Mouse (Mus musculus) stomach, postnatal 0 days (tissue): ENCODE data around the gene Serp2. TPM values are rescaled to one million over a fixed set of nuclear protein-coding genes. Genes with fewer than 3 reads are reported as not detected.

Source experiments
- ATAC-seq: fragments of 200-750 bp; cut with Nextera tagmentation; 2 replicates; pipeline ENCODE4 v1.8.0; 2017; ENCODE audit not compliant: low FRiP score, low TSS enrichment
- DNase-seq: peaks from one replicate; pipeline ENCODE4 v3.0.0-alpha.2; 2016; ENCODE audit warnings: low spot score
- H3K27ac ChIP-seq: fragments of 300-500 bp; sonication (generic); replicated peaks from 2 replicates; pipeline ENCODE4 v1.5.1; 2014; ENCODE audit warnings: mild to moderate bottlenecking, control low read depth
- H3K27me3 ChIP-seq: fragments of 300-500 bp; sonication (generic); 2 replicates; pipeline ENCODE4 v1.6.1; 2014; ENCODE audit warnings: low read length; ENCODE audit not compliant: control insufficient read depth, insufficient read depth
- H3K36me3 ChIP-seq: fragments of 300-500 bp; sonication (generic); 2 replicates; pipeline ENCODE4 v1.6.1; 2014; ENCODE audit warnings: low read length, mixed read lengths; ENCODE audit not compliant: control insufficient read depth, insufficient read depth
- H3K4me1 ChIP-seq: fragments of 300-500 bp; sonication (generic); replicated peaks from 2 replicates; pipeline ENCODE4 v1.6.1; 2014; ENCODE audit warnings: antibody characterized with exemption; ENCODE audit not compliant: control insufficient read depth, insufficient read depth
- H3K4me2 ChIP-seq: fragments of 300-500 bp; sonication (generic); replicated peaks from 2 replicates; pipeline ENCODE4 v1.6.1; 2014; ENCODE audit warnings: low read depth, mild to moderate bottlenecking, control low read depth, moderate library complexity
- H3K4me3 ChIP-seq: fragments of 300-500 bp; sonication (generic); 2 replicates; pipeline ENCODE4 v1.5.1; 2014; ENCODE audit warnings: low read depth, low read length, control low read depth
- H3K9ac ChIP-seq: fragments of 300-500 bp; sonication (generic); 2 replicates; pipeline ENCODE4 v1.6.1; 2014; ENCODE audit warnings: mild to moderate bottlenecking, low read length, control low read depth, mixed read lengths
- H3K9me3 ChIP-seq: fragments of 300-500 bp; sonication (generic); 2 replicates; pipeline ENCODE4 v1.6.1; 2016; ENCODE audit warnings: low read length; ENCODE audit not compliant: control insufficient read depth
- CTCF ChIP-seq: IDR thresholded peaks from 2 replicates; pipeline ENCODE4 v1.5.1; 2016; ENCODE audit warnings: antibody characterized with exemption, low read depth, mild to moderate bottlenecking, moderate library complexity
- EP300 ChIP-seq: optimal IDR thresholded peaks from 2 replicates; pipeline ENCODE3; 2016; ENCODE audit warnings: antibody characterized with exemption
- WGBS: fragments of 180-500 bp; shearing (Covaris S2); extraction: QIAGEN DNeasy Blood & Tissue Kit; methylation state at CpG from one replicate; pipeline ENCODE4 v1.1.7; 2014; 5-methylcytosine and 5-hydroxymethylcytosine counted together
- polyA plus RNA-seq: library from polyadenylated mRNA; unstranded; fragments of >200 nt; fragmentation: Nextera tagmentation; extraction: Ambion mirVana; gene quantifications from 2 replicates; pipeline ENCODE4 v1.2.1, GENCODE M21; 2015

Serp2 gene
- polyA plus RNA-seq, 1 experiment from 2014 or later, result 7.4 TPM

DNA sequence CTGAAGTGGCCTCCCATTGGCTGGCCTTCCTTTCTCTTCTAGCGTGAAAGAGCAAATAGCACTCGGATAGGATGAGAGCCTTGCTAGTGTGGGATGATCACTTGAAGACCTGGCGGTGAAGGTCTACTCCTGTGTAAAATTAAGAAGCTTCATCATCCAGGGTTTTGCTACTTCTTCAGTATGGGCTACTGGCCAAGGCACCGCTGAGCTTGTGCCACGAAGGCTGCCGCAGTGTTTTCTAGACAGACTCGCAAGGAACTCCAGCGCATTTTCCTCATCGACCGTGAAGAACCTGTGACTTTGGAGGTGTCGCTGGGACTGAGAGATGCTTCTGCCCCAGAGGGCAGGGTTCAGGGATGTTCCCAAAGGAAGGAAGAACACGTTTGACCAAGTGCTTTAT, 36.0 kb upstream of the Serp2 start:
- no peak overlapping the region for H3K4me2 ChIP-seq
- no peaks in the 10 kb centered on the region for H3K36me3 ChIP-seq
- H3K27ac ChIP-seq, result no peak overlapping the region
- H3K9me3 ChIP-seq, result no peaks in the 10 kb centered on the region
- H3K4me1 ChIP-seq, result peaks cover 9% of the 10 kb centered on the region; the same call in 1 of the 2 replicates
- H3K9ac ChIP-seq, result no peak overlapping the region
- ATAC-seq (no peak), DNase-seq (no peak)
- H3K27me3 ChIP-seq, result no peaks in the 10 kb centered on the region
- 88% methylated on average over 12 of the region's 12 CpGs for WGBS
- no peak overlapping the region for H3K4me3 ChIP-seq
- TF ChIP-seq EP300 (no peak), CTCF (no peak)

DNA sequence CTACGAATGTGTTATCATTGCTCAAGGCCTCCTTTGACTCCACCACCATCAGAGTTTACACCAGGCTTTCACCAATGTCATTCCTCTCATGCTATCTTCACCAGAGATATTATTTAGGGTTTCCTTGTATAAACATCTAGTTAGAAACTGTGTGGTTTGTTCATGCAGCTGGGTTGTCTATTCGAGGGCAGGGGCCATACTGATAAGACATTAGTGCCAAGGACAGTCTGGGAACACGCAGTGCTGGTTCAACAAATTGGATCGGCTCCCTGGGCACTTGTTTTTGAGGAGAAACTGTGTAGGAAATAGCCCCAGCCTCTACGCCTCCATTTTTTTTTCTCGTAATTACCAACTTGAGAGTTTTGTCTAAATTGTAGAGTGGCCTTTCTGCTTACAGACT, 35.4 kb upstream of the Serp2 start:
- TF ChIP-seq EP300 (no peak), CTCF (no peak)
- Histone ChIP-seq H3K9me3 (no peaks in the 10 kb centered on the region), H3K4me3 (no peak overlapping the region), H3K27ac (no peak overlapping the region), H3K4me2 (no peak overlapping the region), H3K36me3 (no peaks in the 10 kb centered on the region), H3K9ac (no peak overlapping the region), H3K4me1 (peaks cover 9% of the 10 kb centered on the region; the same call in 1 of the 2 replicates), H3K27me3 (no peaks in the 10 kb centered on the region)
- DNase-seq (no peak), ATAC-seq (no peak)
- WGBS, result 78% methylated on average over 6 of the region's 6 CpGs

DNA sequence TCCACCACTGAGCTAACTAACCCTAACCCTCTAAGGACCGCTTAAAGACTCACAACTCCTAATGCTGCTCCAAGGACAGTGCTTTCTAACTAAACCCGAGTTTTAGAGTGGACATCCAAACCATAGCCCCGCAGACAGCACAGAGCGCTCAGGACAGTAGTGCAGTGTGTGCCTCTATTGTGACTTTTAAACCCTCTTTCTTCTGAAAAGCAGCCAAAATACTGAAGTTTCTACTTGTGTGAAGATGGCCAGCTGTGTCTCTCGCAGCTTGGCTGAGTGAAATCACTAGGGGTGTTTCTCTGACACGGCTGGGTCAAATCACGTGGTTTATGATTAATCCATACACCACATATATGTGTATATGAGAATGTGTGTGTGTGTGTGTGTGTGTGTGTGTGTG, 33.4 kb upstream of the Serp2 start:
- H3K4me3 ChIP-seq, result no peak overlapping the region
- 55% methylated on average over 7 of the region's 7 CpGs for WGBS
- no peaks in the 10 kb centered on the region for H3K27me3 ChIP-seq
- H3K4me1 ChIP-seq, result peaks cover 5% of the 10 kb centered on the region; the same call in 1 of the 2 replicates
- DNase-seq (no peak), ATAC-seq (peak; percentile 11; the same call in 1 of the 2 replicates)
- H3K4me2 ChIP-seq, result no peak overlapping the region
- no peaks in the 10 kb centered on the region for H3K36me3 ChIP-seq
- 0 out of 2 replicates have a peak overlapping the region, but pooled peaks have one; percentile 35 for H3K27ac ChIP-seq
- no peak overlapping the region for H3K9ac ChIP-seq
- TF ChIP-seq CTCF (no peak), EP300 (no peak)
- H3K9me3 ChIP-seq, result no peaks in the 10 kb centered on the region

DNA sequence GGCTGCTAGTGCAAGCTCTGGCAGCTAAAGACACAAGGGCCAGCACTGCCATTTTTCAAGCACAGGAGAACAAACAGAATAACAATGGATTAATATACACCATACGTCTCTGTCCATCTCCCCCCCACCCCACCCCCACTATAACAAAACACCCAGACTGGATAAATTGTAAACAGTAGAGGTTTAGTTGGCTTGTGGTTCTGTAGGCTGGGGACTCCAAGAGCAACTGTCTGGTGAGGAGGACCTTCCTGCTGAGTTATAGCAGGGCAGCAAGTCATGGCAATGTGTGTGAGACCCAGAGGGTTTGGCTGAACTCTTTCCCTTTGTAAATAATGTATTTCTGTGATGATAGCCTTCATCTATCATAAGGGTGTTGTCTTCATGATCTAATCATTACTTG, 33.0 kb upstream of the Serp2 start:
- H3K4me3 ChIP-seq, result no peak overlapping the region
- WGBS, result 15% methylated on average over 1 of the region's 1 CpGs
- H3K36me3 ChIP-seq, result no peaks in the 10 kb centered on the region
- no peaks in the 10 kb centered on the region for H3K9me3 ChIP-seq
- no peak overlapping the region for H3K9ac ChIP-seq
- no peak for TF ChIP-seq CTCF
- TF ChIP-seq EP300, result no peak
- no peak overlapping the region for H3K4me2 ChIP-seq
- H3K27me3 ChIP-seq, result no peaks in the 10 kb centered on the region
- DNase-seq (no peak), ATAC-seq (no peak)
- H3K4me1 ChIP-seq, result peaks cover 1% of the 10 kb centered on the region; the same call in 1 of the 2 replicates
- H3K27ac ChIP-seq, result 0 out of 2 replicates have a peak overlapping the region, but pooled peaks have one; percentile 35

DNA sequence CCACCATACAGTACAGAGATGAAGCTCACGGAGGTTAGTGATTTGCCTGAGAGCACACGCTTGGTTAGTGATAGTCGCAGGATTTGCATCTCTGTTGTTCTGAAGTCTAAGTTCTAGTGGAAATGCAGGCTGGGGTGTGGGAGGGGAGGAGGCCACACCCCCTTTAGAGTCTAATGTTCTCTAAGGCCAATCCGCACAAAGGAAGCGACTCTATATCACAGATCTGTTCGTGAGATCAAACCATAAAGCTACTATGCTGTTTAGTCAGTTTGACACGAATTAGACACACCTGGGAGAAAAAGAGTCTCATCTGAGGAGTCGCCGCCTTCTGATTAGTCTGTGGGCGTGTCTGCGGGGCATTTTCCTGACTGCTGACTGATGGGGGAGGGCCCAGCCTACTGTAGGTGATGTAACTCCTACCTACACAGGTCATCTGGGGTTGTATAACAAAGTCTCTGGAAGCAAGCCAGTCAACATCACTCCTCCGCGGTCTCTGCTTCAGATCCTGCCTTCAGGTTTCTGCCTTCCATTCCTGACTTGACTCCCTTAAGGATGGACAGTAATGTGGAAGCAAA, 29.2 kb upstream of the Serp2 start:
- Histone ChIP-seq H3K4me2 (no peak overlapping the region; the same call in 1 of the 2 replicates), H3K9ac (no peak overlapping the region), H3K9me3 (no peaks in the 10 kb centered on the region), H3K4me3 (no peak overlapping the region), H3K27me3 (no peaks in the 10 kb centered on the region), H3K4me1 (no peaks in the 10 kb centered on the region), H3K27ac (no peak overlapping the region), H3K36me3 (no peaks in the 10 kb centered on the region)
- ATAC-seq, result peak; percentile 87
- DNase-seq, result peak; percentile 80
- TF ChIP-seq EP300 (no peak), CTCF (no peak)
- 39% methylated on average over 13 of the region's 13 CpGs for WGBS

DNA sequence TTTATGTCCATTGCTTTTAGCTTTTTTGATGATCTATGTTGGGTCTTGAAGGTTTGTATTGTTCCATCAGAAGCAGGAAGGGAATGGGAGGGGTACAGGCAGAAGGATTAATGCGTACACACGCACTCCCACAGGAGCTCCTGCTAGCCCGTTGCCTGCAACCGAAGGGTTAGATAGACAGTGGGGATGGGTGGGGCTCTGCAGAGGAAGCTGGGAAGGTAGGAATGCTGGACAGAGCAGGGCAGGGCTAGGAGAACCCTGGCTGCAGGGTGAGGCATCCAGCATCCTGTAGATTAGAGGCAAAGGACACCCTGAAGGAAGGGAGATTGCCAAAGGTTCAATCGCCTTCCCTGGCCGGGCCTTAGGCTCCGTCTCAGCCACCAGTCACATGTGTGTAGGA, 27.3 kb upstream of the Serp2 start:
- no peak for DNase-seq

More for the DNA sequence above, 27.3 kb upstream of the Serp2 start:
- 66% methylated on average over 7 of the region's 7 CpGs for WGBS
- no peak overlapping the region for H3K9ac ChIP-seq
- no peak for ATAC-seq
- no peak overlapping the region for H3K4me3 ChIP-seq
- no peaks in the 10 kb centered on the region for H3K9me3 ChIP-seq
- H3K36me3 ChIP-seq, result no peaks in the 10 kb centered on the region
- no peaks in the 10 kb centered on the region for H3K4me1 ChIP-seq
- TF ChIP-seq EP300, result no peak
- no peak for TF ChIP-seq CTCF
- no peaks in the 10 kb centered on the region for H3K27me3 ChIP-seq
- no peak overlapping the region for H3K27ac ChIP-seq
- H3K4me2 ChIP-seq, result no peak overlapping the region
